Mouse (Mus musculus): ENCODE measurements at regions not wholly inside any gene's neighbourhood (a gene's known extent, or its start where the extent isn't known, plus 50 kb on each side); places are given as distances from the start of the nearest gene placed in this dataset.

DNA sequence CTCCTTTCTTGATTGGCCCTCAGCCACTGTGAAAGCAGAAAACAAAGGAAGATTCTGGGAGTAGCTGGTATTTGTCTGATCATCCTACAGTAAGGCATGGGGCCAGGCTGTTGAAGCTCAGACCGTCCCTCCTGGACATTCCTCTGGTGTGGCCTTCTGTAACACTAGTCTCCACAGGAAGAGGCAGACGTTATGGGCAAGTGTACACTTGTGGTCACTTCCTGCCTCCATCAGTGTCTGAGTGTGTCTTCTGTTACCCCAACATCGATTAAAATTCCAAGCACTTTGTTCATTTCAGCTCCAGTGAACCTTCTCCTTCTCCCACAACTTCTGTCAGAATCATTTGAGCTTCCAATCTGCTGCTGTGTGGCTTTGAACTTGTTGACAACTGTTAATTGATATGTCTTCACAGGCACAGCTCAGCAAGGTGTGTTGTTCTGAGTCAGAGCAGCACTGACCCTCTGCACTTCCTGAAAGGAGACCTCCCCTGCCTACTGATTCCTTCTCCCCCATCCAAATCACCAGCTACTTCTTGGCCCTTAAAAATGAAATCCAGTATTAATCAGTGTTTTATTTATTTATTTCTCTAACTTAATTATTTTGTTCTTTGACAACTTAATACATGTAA, 154.7 kb upstream of the Tmc3 start:
- TF ChIP-seq CTCF (IDR thresholded peaks at IDR 0.05; ENCODE audit: extremely low read depth, insufficient read depth, insufficient read length, insufficient replicate concordance) (no peak), POLR2A (IDR thresholded peaks at IDR 0.05; ENCODE audit: low read depth, low read length) (no peak)

Measured in spleen, adult 2 months (tissue).